Mouse (Mus musculus) CD8-positive naive resting alpha-beta T cell, adult 2 months (primary cell): ENCODE results near the gene Fam208b.
"Not testable (repeated sequence)": the region's sequence is repeated elsewhere in the genome, so short reads cannot be mapped to it uniquely, and the experiment has no call there.

Experiments
- DNase-seq, 2 experiments: peaks; one replicate each; pipeline ENCODE4 v3.0.0; 2022; ENCODE audit warnings: low read depth in 2 of 2, low spot score in 2 of 2

Fam208b gene

GRCm38 (mm10) chr13:3523459-3523858 is 87.4 kb downstream of the Fam208b start:
- no peak for DNase-seq

- DNase-seq, result not testable (repeated sequence)
Measured at GRCm38 (mm10) chr13:3519994-3520393, 90.9 kb downstream of the Fam208b start.

- not testable (repeated sequence) for DNase-seq
Measured at GRCm38 (mm10) chr13:3519357-3519756, 91.6 kb downstream of the Fam208b start.
